Mouse (Mus musculus) liver, embryonic 14.5 days (tissue): ENCODE data around the gene Trub1.

Source experiments
- CTCF ChIP-seq: IDR thresholded peaks from 2 replicates; pipeline ENCODE4 v1.5.1; 2016; ENCODE audit warnings: antibody characterized with exemption, low read depth, control low read depth
- EP300 ChIP-seq: IDR thresholded peaks from 2 replicates; pipeline ENCODE4 v1.6.1; 2016; ENCODE audit warnings: antibody characterized with exemption, low read depth

- TF ChIP-seq CTCF (no peak), EP300 (no peak)
Observed at GRCm38 (mm10) chr19:57498884-57499410, 46.2 kb downstream of the Trub1 start.
